ENCODE assay signal across 12 mouse cellular contexts in the genomic region with DNA sequence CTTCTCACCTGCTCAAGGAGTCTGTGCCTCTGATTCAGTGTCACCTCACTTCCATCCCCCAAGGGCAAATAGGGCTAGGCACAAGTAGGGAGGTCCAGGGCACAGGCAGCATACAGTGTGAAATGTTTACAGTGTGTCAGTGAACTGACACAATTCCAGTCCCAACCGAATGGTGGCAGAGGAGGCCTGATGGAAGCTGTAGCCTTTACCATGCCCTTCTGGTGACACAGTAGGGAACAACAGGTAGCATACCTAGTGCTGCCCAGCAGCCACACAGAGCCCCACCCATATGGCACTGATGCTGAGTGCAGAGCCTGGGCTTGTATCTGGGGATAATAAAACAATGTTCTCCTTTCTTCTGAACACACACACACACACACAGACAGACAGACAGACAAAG.
DNase-seq lines count a peak whose midpoint lies in the region; ATAC-seq and TF ChIP-seq lines count a peak whose summit lies in the region.
"Had no signal": no experiment of that assay in that cellular context is flagged by ENCODE, and none has a peak within 500 bp of the region (broad histone marks: within the 10 kb centered on the region; RNA-seq: fewer than 3 reads in every experiment).

No protein-coding gene starts in this region.

- no peak overlapping the region for H3K4me3 ChIP-seq in intestine, postnatal 0 days (ENCODE audit: low read depth, low read length)
- no peak overlapping the region for H3K4me3 ChIP-seq in intestine, embryonic 15.5 days (replicated peaks)
- H3K4me3 ChIP-seq in midbrain, embryonic 12.5 days: no peak overlapping the region
- no peak overlapping the region for H3K4me3 ChIP-seq in midbrain, embryonic 16.5 days (ENCODE audit: low read depth, low read length)
- H3K4me3 ChIP-seq in stomach, embryonic 16.5 days (replicated peaks; ENCODE audit: low read length): no peak overlapping the region
- H3K4me3 ChIP-seq: forebrain, embryonic 13.5 days; hindbrain, embryonic 15.5 days; limb, embryonic 13.5 days had no signal

- H3K36me3 ChIP-seq in intestine, postnatal 0 days (ENCODE audit: control insufficient read depth, insufficient read depth): no peaks in the 10 kb centered on the region
- no peaks in the 10 kb centered on the region for H3K36me3 ChIP-seq in intestine, embryonic 15.5 days
- no peaks in the 10 kb centered on the region for H3K36me3 ChIP-seq in midbrain, embryonic 12.5 days
- no peaks in the 10 kb centered on the region for H3K36me3 ChIP-seq in midbrain, embryonic 16.5 days (ENCODE audit: control insufficient read depth, insufficient read depth, low read length)
- no peaks in the 10 kb centered on the region for H3K36me3 ChIP-seq in stomach, embryonic 16.5 days (ENCODE audit: control insufficient read depth, insufficient read depth, low read length)
- H3K36me3 ChIP-seq: hindbrain, embryonic 15.5 days; limb, embryonic 13.5 days had no signal

- no peaks in the 10 kb centered on the region for H3K4me1 ChIP-seq in intestine, postnatal 0 days (replicated peaks; ENCODE audit: control insufficient read depth, insufficient read depth, low read length)
- H3K4me1 ChIP-seq in intestine, embryonic 15.5 days (replicated peaks): no peaks in the 10 kb centered on the region
- no peaks in the 10 kb centered on the region for H3K4me1 ChIP-seq in midbrain, embryonic 12.5 days
- no peaks in the 10 kb centered on the region for H3K4me1 ChIP-seq in midbrain, embryonic 16.5 days (ENCODE audit: control insufficient read depth, insufficient read depth, low read length)
- H3K4me1 ChIP-seq in stomach, embryonic 16.5 days (ENCODE audit: control insufficient read depth, insufficient read depth, low read length): no peaks in the 10 kb centered on the region
- H3K4me1 ChIP-seq: forebrain, embryonic 13.5 days; hindbrain, embryonic 15.5 days; limb, embryonic 13.5 days had no signal

- H3K9me3 ChIP-seq in intestine, postnatal 0 days (ENCODE audit: control insufficient read depth): no peaks in the 10 kb centered on the region
- H3K9me3 ChIP-seq in intestine, embryonic 15.5 days: no peaks in the 10 kb centered on the region
- H3K9me3 ChIP-seq in midbrain, embryonic 12.5 days: no peaks in the 10 kb centered on the region
- no peaks in the 10 kb centered on the region for H3K9me3 ChIP-seq in midbrain, embryonic 16.5 days (replicated peaks; ENCODE audit: control insufficient read depth, low read length, poor library complexity, severe bottlenecking)
- H3K9me3 ChIP-seq in stomach, embryonic 16.5 days (replicated peaks; ENCODE audit: control insufficient read depth, low read length): no peaks in the 10 kb centered on the region
- H3K9me3 ChIP-seq: forebrain, embryonic 13.5 days; hindbrain, embryonic 15.5 days; limb, embryonic 13.5 days had no signal

- no peaks in the 10 kb centered on the region for H3K27me3 ChIP-seq in intestine, postnatal 0 days (replicated peaks; ENCODE audit: control insufficient read depth, insufficient read depth, low read length)
- no peaks in the 10 kb centered on the region for H3K27me3 ChIP-seq in intestine, embryonic 15.5 days (replicated peaks)
- no peaks in the 10 kb centered on the region for H3K27me3 ChIP-seq in midbrain, embryonic 12.5 days
- no peaks in the 10 kb centered on the region for H3K27me3 ChIP-seq in midbrain, embryonic 16.5 days (ENCODE audit: control insufficient read depth, insufficient read depth, low read depth, low read length)
- H3K27me3 ChIP-seq in stomach, embryonic 16.5 days (ENCODE audit: control insufficient read depth, insufficient read depth, low read length): no peaks in the 10 kb centered on the region
- H3K27me3 ChIP-seq: forebrain, embryonic 13.5 days; hindbrain, embryonic 15.5 days; limb, embryonic 13.5 days had no signal

- H3K27ac ChIP-seq in intestine, postnatal 0 days (ENCODE audit: low read depth, low read length): no peak overlapping the region
- H3K27ac ChIP-seq in intestine, embryonic 15.5 days: no peak overlapping the region
- H3K27ac ChIP-seq in midbrain, embryonic 12.5 days (replicated peaks): no peak overlapping the region
- H3K27ac ChIP-seq in midbrain, embryonic 16.5 days (ENCODE audit: low read length): no peak overlapping the region
- H3K27ac ChIP-seq in stomach, embryonic 16.5 days (ENCODE audit: low read length): no peak overlapping the region
- H3K27ac ChIP-seq: forebrain, embryonic 13.5 days; hindbrain, embryonic 15.5 days; limb, embryonic 13.5 days had no signal

- TF ChIP-seq CTCF in intestine, postnatal 0 days (IDR thresholded peaks at IDR 0.05; ENCODE audit: low read depth): peak; percentile 59

- no peak overlapping the region for H3K9ac ChIP-seq in intestine, postnatal 0 days (ENCODE audit: low read depth, low read length)
- H3K9ac ChIP-seq in intestine, embryonic 15.5 days: no peak overlapping the region
- no peak overlapping the region for H3K9ac ChIP-seq in midbrain, embryonic 12.5 days (replicated peaks)
- H3K9ac ChIP-seq in midbrain, embryonic 16.5 days (ENCODE audit: low read depth, low read length): no peak overlapping the region
- H3K9ac ChIP-seq in stomach, embryonic 16.5 days (ENCODE audit: low read length): no peak overlapping the region
- H3K9ac ChIP-seq: forebrain, embryonic 13.5 days; hindbrain, embryonic 15.5 days; limb, embryonic 13.5 days had no signal

- no peak for ATAC-seq in intestine, postnatal 0 days
- ATAC-seq in intestine, embryonic 15.5 days: no peak
- ATAC-seq in midbrain, embryonic 12.5 days (ENCODE audit: low FRiP score, low read depth): peak; percentile 16; the same call in 1 of the 2 replicates
- ATAC-seq in midbrain, embryonic 16.5 days: no peak
- peak; percentile 69; the same call in 1 of the 2 replicates for ATAC-seq in stomach, embryonic 16.5 days (ENCODE audit: insufficient read depth, low FRiP score)
- ATAC-seq: forebrain, embryonic 13.5 days had no signal

- DNase-seq in cerebellum, postnatal 14 days: peak; percentile 38 to 43
- DNase-seq in gastrocnemius, postnatal 10 days: no peak
- no peak for DNase-seq in layer of hippocampus, postnatal 10 days (ENCODE audit: low spot score in 2 of 2)
- DNase-seq: thymus, adult 2 months had no signal

- 35% methylated on average over 1 of the region's 1 CpGs for WGBS in intestine, postnatal 0 days
- 39% methylated on average over 1 of the region's 1 CpGs for WGBS in intestine, embryonic 15.5 days
- WGBS in midbrain, embryonic 12.5 days: 46% methylated on average over 1 of the region's 1 CpGs
- 62% methylated on average over 1 of the region's 1 CpGs for WGBS in midbrain, embryonic 16.5 days
- WGBS in stomach, embryonic 16.5 days: 21% methylated on average over 1 of the region's 1 CpGs

- H3K4me2 ChIP-seq in intestine, postnatal 0 days (replicated peaks; ENCODE audit: low read depth): no peak overlapping the region
- H3K4me2 ChIP-seq in intestine, embryonic 15.5 days (replicated peaks): no peak overlapping the region
- H3K4me2 ChIP-seq in midbrain, embryonic 12.5 days (replicated peaks): no peak overlapping the region
- H3K4me2 ChIP-seq in midbrain, embryonic 16.5 days (ENCODE audit: low read length): no peak overlapping the region
- H3K4me2 ChIP-seq in stomach, embryonic 16.5 days (ENCODE audit: low read depth, low read length): no peak overlapping the region
- H3K4me2 ChIP-seq: forebrain, embryonic 13.5 days; hindbrain, embryonic 15.5 days; limb, embryonic 13.5 days had no signal

Comparison
In these comparisons a context has a peak if more than half of its experiments do, and no peak if none do; other contexts are left out.
1. ATAC-seq: peak in midbrain, embryonic 12.5 days (single experiment) and stomach, embryonic 16.5 days (single experiment); none in intestine, postnatal 0 days (single experiment), intestine, embryonic 15.5 days (single experiment) and midbrain, embryonic 16.5 days (single experiment).
2. DNase-seq: peak in cerebellum, postnatal 14 days (2 of 2); none in gastrocnemius, postnatal 10 days (single experiment) and layer of hippocampus, postnatal 10 days (0 of 2).